Mouse (Mus musculus) testis, adult 2 months (tissue): ENCODE measurements around the gene Sh2d1b1. TPM values are rescaled to one million over a fixed set of nuclear protein-coding genes. Genes with fewer than 3 reads are reported as not detected.

ENCODE experiments used
- H3K27ac ChIP-seq: fragments of 200-500 bp; 2 replicates; pipeline ENCODE4 v1.5.1; 2012; ENCODE audit warnings: low read depth, low read length; ENCODE audit not compliant: control insufficient read depth, insufficient read depth
- H3K27me3 ChIP-seq: fragments of 200-500 bp; 2 replicates; pipeline ENCODE4 v1.6.1; 2012; ENCODE audit warnings: mild to moderate bottlenecking, low read length, moderate library complexity; ENCODE audit not compliant: control insufficient read depth, insufficient read depth
- H3K36me3 ChIP-seq: fragments of 200-500 bp; 2 replicates; pipeline ENCODE4 v1.6.1; 2012; ENCODE audit warnings: mild to moderate bottlenecking, low read length; ENCODE audit not compliant: control insufficient read depth, insufficient read depth
- H3K4me1 ChIP-seq: fragments of 200-500 bp; 2 replicates; pipeline ENCODE4 v1.6.1; 2012; ENCODE audit warnings: low read length; ENCODE audit not compliant: control insufficient read depth, insufficient read depth
- H3K4me3 ChIP-seq: fragments of 200-500 bp; 2 replicates; pipeline ENCODE4 v1.5.1; 2012; ENCODE audit warnings: low read depth, mild to moderate bottlenecking, low read length, moderate library complexity, mixed read lengths; ENCODE audit not compliant: control insufficient read depth
- CTCF ChIP-seq: fragments of 200-500 bp; IDR thresholded peaks from 2 replicates; pipeline ENCODE4 v1.5.1; 2012; ENCODE audit warnings: low read depth, mild to moderate bottlenecking, inconsistent platforms, low read length, moderate library complexity; ENCODE audit not compliant: control insufficient read depth, insufficient read depth, insufficient replicate concordance
- POLR2A ChIP-seq: fragments of 200-500 bp; IDR thresholded peaks from 2 replicates; pipeline ENCODE4 v1.6.1; 2012; ENCODE audit warnings: low read depth, mild to moderate bottlenecking, inconsistent platforms, low read length, moderate library complexity; ENCODE audit not compliant: control insufficient read depth
- polyA plus RNA-seq: library from polyadenylated mRNA; depleted of rRNA; stranded (reverse); fragments of >200 nt; gene quantifications from 2 replicates; pipeline ENCODE4 v1.2.3, GENCODE M21; 2012; rRNA removed

The Sh2d1b1 gene
- polyA plus RNA-seq, 1 experiment, result 0.06 TPM

- no peaks in the 10 kb centered on the region for H3K36me3 ChIP-seq
- TF ChIP-seq POLR2A, result no peak
- no peak for TF ChIP-seq CTCF
- H3K4me3 ChIP-seq, result no peak overlapping the region
These were observed 48.2 kb downstream of the Sh2d1b1 start for GRCm38 (mm10) chr1:170325277-170325676.

GRCm38 (mm10) chr1:170331926-170332325 is 54.8 kb downstream of the Sh2d1b1 start:
- Histone ChIP-seq H3K4me1 (no peaks in the 10 kb centered on the region), H3K36me3 (no peaks in the 10 kb centered on the region), H3K27ac (no peak overlapping the region), H3K4me3 (no peak overlapping the region), H3K27me3 (no peaks in the 10 kb centered on the region)
- TF ChIP-seq POLR2A (no peak), CTCF (no peak)

More at GRCm38 (mm10) chr1:170325277-170325676, 48.2 kb downstream of the Sh2d1b1 start:
- no peaks in the 10 kb centered on the region for H3K4me1 ChIP-seq
- no peak overlapping the region for H3K27ac ChIP-seq
- H3K27me3 ChIP-seq, result no peaks in the 10 kb centered on the region

GRCm38 (mm10) chr1:170332775-170333174 is 55.7 kb downstream of the Sh2d1b1 start:
- TF ChIP-seq CTCF (no peak), POLR2A (no peak)
- no peak overlapping the region for H3K27ac ChIP-seq
- no peaks in the 10 kb centered on the region for H3K4me1 ChIP-seq
- no peaks in the 10 kb centered on the region for H3K36me3 ChIP-seq
- no peaks in the 10 kb centered on the region for H3K27me3 ChIP-seq
- no peak overlapping the region for H3K4me3 ChIP-seq

Other genes starting within 250 kb of the Sh2d1b1 start
- 1.8 TPM in 2 replicates for gene Ddr2, start 166.6 kb upstream of the Sh2d1b1 start, polyA plus RNA-seq
- gene Uap1, start 102.4 kb upstream of the Sh2d1b1 start, polyA plus RNA-seq, result 9.5 and 9.6 TPM in 2 replicates
- 3.3 and 4.5 TPM in 2 replicates for gene Uhmk1, start 61.9 kb upstream of the Sh2d1b1 start, polyA plus RNA-seq
- gene Sh2d1b2, start 44.6 kb upstream of the Sh2d1b1 start, polyA plus RNA-seq, result not detected in 2 replicates
- 1.5 and 2.6 TPM in 2 replicates for gene Gm7694, start 29.0 kb downstream of the Sh2d1b1 start, polyA plus RNA-seq
- 881 and 963 TPM in 2 replicates for gene Spata46, start 31.5 kb downstream of the Sh2d1b1 start, polyA plus RNA-seq